Mouse (Mus musculus): ENCODE measurements around the gene Rps12-ps3. TPM values are rescaled to one million over a fixed set of nuclear protein-coding genes. Genes with fewer than 3 reads are reported as not detected.
A peak's percentile ranks its signal among the peaks of the same experiment; 100 is the strongest.

The Rps12-ps3 gene
- polyA plus RNA-seq (2017; shearing (Covaris generic)): 100 to 1,000 TPM; 303 to 848 TPM

DNA sequence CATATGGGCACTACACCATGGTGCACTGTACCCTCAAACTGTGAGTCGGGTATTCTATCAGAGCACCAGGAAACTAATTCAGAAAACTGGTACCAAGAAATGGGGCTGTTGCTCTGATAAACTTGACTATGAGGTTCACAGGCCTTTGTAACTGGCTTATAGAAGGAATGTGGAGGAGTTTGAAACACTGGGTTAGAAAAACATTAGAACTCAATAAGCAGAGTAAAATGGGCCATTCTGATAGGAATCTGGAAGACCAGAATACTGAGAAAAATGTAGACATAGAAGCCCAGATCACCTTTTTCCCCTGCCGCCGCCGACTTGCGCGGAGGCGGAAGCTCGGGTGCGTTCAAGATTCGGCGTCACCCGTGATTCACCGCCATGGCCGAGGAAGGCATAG is at the start of gene Rps12-ps3:
Rps12-ps3 (plus strand) TSS at position 301 of the 400 bp plus-strand sequence.
- no peak for ATAC-seq

- ATAC-seq: no peak
These were observed 48.9 kb upstream of the Rps12-ps3 start for GRCm38 (mm10) chr19:59273190-59273589.

DNA sequence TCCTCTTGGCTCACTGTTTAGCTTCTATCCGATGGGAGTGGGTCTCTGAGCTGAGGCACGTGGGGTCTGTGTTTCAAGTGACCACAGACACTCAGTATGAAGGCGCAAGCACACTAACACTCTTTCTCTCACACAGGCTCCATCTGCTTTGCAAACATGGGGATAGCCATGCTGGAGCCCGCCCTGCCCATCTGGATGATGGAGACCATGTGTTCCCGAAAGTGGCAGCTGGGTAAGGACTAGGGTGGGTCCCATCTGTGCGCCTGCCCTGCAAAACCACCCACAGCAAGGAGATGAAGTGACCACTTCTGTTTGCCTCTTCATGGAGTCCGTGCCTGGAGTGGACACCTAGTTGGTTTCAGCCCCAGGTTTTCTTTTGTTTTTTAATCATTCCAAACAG is 45.7 kb upstream of the Rps12-ps3 start:
- no peak for ATAC-seq

- ATAC-seq: no peak
These were observed 41.2 kb upstream of the Rps12-ps3 start for GRCm38 (mm10) chr19:59280841-59281240.

DNA sequence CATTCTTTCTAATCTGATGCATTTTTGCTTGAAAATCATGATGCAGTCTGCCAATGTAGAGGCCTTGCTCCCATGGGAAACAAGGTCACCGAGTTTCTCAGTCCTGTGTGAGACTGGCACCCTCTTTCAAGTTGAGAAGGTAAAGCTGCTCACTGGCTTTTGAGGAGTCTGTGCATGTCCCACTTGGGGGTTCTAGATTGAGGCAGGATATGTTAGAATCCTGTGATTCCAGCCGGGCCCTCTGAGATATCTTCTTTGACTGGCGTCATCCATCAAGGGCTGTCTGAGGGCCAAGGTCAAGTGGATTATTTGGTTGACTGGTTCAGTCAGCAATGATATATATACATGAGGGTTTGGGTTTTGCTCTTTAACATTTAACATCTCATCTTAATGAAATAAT is 40.1 kb upstream of the Rps12-ps3 start:
- ATAC-seq: no peak

DNA sequence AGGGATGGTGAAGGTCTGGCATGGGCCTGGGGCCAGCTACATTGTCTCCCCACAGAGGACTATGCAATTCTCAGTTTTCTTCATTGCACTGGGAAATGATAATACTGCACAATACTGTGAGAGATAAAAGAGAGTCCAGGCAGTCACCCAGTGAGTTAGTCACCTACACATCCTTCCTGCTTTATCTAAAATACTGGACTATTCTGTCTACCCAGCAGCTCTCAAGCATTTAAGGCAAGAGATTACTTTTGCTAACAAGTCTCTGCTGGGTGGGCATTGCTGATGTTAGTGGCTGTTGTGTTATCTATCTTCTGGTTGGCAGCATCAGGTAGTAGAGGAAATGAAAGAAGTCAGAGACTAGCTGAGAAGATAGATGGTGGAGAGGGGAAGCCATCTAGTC is 33.0 kb upstream of the Rps12-ps3 start:
- no peak for ATAC-seq

DNA sequence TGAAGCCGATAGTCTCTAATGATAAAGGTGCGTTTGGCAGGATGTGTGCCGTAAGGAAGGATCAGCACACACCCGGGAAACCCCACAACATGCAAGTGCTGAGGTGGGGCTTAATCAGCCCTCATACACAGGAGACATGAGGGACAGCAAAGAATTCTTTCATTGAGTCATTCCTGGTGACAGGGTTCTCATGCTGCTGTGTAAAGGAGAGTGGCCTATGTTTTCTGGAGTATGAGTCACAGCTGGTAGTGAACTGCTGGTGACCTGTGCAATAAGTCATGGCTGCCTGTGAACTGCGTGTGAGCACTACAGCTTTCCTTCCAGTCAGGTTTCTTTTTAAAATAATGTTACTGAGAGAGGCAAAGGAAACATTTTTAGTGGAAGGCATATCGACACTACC is 32.3 kb upstream of the Rps12-ps3 start:
- ATAC-seq: no peak

DNA sequence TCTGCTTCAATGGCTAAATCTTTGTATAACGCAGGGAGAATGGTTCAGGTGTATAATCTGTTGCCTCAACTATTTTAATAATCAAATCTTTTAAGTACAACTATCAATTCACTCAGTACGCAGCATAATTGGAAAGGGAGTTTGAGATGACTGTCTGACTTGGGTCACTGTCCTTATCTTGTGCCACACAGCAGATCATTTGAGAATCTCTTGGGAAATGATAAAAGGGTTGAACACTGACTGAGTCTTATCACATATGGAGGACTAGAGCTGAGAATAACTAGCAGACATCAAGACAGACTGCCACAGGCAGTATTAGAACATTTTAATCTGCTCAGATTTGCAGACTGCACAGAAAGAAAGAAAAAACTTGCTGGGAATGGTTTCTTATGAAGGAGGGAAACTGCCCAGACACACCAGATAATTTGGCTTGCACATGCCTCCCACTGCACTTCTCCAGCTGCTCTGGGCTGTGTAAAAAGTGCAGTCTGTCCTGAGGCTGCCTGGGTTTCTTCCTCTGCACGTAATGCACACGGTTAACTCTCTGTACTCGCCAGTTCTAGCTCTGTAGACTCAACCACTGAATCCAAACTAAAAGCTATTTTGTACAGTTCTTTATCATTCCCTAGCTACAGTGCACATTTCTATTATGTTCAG is 29.8 kb upstream of the Rps12-ps3 start:
- ATAC-seq: no peak

DNA sequence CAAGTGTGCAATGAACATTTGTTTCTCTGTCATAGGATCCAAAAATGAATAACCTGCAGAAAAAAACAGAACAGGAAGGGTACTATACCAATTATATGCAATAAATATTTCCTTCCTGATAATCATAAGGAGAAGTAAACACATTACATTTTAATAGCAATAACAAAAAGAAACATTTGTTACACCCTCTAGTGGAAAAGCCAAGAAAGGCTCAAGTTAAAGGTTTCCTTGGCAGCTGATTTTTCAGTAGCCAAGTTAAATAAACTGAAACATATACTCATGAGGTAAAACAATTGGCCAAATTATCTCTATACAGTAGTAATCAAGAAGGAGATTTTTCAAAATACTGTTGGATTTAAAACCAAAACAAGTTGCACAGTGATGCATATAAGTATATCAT is 6.8 kb upstream of the Rps12-ps3 start:
- ATAC-seq: no peak

DNA sequence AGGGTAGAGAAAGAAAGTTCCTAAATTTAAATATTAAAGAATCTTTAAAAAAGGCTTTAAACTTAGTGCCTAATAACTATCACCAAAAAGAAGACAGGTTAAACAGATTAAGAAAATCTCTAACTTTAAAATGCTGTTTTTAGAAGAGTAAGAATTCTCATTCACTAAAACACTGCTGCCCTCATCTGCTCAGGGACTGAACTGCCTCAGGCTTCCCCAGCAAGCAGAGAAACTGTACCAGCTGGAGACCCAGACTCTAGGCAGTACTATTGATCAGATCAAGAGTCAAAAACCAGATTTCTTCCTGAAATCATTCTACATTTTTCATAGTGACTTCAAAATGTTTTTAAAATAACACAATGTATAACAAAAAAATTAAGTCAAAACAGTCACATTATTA is 5.5 kb upstream of the Rps12-ps3 start:
- ATAC-seq: no peak

- no peak for ATAC-seq
These were observed 8.7 kb downstream of the Rps12-ps3 start for GRCm38 (mm10) chr19:59330816-59331225.

DNA sequence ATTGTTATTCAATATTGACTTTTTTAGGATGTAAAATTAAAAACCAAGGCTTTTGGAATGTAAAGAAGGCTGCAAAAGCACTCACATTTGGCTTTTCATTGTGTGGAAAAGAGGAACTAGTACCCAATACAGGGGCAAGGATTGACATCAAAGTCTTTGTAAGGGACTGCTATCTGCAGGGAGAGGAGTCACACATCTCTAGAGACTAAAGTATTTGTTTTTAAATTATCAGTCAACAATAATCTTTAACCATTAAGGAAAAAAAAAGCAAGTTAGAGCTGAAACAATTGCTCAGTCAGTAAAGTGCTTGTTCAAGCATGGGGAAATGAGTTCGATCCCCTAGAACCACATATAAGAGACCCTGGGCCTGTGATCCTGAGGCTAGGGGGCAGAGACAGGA is 14.6 kb downstream of the Rps12-ps3 start:
- no peak for ATAC-seq

GRCm38 (mm10) chr19:59337872-59338681 is 16.0 kb downstream of the Rps12-ps3 start:
- no peak for ATAC-seq

DNA sequence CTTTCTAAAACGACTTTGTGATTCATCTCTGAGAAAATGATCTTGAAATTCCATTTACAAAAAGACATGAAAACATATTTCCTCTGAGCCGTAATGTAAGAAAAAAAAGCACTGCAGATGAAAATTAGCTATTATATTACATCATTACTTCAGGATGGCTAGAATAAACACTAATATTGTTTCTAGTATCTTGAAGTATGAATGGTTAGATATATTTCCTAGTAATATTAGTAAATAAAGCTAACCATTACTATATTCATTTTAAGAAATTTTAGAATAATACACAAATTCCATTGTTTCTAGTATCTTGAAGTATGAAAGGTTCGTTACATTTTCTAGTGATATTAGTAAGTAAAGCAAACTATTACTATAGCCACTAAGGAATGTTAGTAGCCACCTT is 17.8 kb downstream of the Rps12-ps3 start:
- no peak for ATAC-seq

DNA sequence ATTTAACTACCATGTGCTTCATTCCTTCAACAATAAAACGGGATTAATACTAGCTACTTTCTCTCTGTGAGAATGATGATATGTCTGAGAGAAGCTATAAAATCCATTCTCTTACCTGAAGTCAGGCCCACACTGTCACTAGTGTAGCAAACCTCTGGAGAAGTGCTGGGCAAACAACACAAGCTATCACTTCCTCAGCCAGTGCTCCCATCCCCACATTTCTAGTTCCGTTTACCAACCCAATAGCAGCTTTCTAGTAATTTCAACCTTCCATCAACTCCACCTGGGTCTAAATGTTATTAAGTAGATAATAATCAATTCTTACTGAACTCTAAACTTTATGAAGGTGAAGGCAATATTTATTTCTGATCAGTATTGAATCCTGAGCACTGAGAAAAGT is 20.9 kb downstream of the Rps12-ps3 start:
- ATAC-seq: no peak

DNA sequence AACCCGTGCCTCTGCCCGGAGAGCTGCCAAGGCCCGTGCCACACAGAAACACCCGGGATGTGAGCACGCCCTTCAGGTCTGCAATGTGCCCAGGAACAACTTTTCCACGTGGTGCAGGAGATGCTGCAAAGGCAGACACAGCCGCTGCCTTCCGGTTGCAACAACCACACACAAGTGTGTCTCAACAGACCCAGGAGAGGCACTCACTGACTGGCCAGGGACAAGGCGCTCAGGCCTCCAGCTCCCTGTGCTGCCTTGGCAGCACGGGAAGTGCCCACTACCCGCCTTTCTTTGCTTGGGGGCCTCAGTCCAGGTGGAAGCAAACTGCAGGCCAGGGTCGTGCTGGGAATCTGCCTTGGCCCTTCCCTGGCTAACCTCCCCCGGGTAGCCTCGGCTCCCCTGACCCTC is 22.2 kb downstream of the Rps12-ps3 start:
- peak; percentile 21 for ATAC-seq

- ATAC-seq: peak; percentile 40
These were observed 23.1 kb downstream of the Rps12-ps3 start for GRCm38 (mm10) chr19:59345081-59345657.

- peak; percentile 76 for ATAC-seq
These were observed 23.7 kb downstream of the Rps12-ps3 start, which contains the start of gene Pdzd8 for GRCm38 (mm10) chr19:59345658-59346283. Pdzd8 (minus strand) TSS chr19:59345780.

GRCm38 (mm10) chr19:59346325-59346724 is 24.2 kb downstream of the Rps12-ps3 start:
- ATAC-seq: no peak

GRCm38 (mm10) chr19:59349329-59349960 is 27.4 kb downstream of the Rps12-ps3 start:
- no peak for ATAC-seq

DNA sequence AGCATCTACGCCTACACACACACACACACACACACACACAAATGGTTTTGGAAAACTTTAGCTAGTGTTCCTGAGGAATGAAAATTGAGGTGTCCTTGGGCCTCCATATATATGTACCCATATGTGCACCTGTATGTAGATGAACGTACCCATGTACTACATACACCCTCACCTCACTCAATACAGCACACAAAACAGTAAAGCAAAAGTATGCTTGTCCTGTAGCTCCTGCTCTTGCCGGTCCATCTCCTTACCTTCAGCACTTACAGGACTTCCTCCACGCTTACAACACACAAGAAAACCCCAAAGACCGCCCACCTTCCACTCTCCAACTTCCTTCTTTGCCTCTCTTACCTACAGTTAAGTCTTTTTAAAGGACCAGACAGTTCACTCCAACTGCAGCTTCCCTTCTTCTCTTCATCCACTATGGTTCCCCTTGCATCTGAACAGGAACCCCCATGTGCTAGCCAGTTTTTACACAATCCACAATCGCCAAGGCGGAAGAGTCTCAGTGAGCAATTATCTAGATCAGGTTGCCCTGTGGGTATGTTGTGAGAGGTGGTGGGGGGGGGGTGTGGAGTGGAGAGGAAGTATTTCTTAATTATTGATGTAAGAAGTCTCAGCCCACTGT is 28.3 kb downstream of the Rps12-ps3 start:
- ATAC-seq: no peak

Data from activated CD4-positive, CD25-positive, alpha-beta regulatory T cell, adult 4 months (primary cell).